Mouse (Mus musculus) liver, embryonic 14.5 days (tissue): ENCODE data around the gene Trpm5.

Source experiments
- CTCF ChIP-seq: IDR thresholded peaks from 2 replicates; pipeline ENCODE4 v1.5.1; 2016; ENCODE audit warnings: antibody characterized with exemption, low read depth, control low read depth
- EP300 ChIP-seq: IDR thresholded peaks from 2 replicates; pipeline ENCODE4 v1.6.1; 2016; ENCODE audit warnings: antibody characterized with exemption, low read depth

- TF ChIP-seq CTCF, result no peak
- no peak for TF ChIP-seq EP300
Observed at GRCm38 (mm10) chr7:143020040-143020439, 74.4 kb downstream of the Trpm5 start.
